Mouse (Mus musculus): ENCODE data around the gene Faap20.

Gene Faap20

DNA sequence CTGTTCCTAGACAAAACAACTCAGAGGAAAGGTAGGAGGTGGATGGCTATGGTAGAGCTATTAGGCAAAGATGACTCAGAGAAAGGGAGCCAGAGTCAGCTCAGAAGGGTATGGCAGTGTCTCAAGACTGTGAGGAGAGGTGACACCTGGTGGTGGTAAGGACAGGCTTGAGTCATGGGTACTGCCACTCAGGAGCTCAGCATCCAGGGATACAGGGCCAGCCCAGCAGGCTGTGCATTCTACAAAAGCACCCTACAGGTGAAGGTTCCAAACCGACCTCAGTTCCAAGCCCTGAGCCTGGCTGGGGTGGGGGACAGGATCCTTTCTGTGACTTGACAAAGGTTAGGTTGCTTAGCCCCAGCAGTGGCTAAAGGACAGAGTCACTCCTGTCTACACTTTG is 39.0 kb downstream of the Faap20 start:
- no peak for DNase-seq

DNA sequence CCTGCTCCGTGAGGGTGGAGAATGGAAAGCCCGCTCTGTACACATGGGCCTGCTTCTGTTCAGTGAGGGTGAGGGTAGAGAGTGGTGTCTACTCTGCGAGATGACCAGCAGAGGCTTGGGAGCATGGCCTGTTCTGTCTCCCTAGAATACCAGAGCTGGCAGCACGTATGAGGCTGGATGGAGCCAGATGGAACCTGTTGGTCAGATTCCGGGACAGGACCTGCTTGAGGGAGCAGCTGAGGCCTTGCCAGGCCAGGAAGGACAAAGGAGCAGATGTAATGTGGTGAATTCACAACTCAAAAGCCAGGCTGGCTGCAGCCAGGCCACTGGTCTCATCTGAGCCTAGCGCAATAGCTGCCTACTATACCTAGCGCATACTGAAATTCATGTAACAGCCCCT is 40.4 kb downstream of the Faap20 start:
- no peak for DNase-seq

DNA sequence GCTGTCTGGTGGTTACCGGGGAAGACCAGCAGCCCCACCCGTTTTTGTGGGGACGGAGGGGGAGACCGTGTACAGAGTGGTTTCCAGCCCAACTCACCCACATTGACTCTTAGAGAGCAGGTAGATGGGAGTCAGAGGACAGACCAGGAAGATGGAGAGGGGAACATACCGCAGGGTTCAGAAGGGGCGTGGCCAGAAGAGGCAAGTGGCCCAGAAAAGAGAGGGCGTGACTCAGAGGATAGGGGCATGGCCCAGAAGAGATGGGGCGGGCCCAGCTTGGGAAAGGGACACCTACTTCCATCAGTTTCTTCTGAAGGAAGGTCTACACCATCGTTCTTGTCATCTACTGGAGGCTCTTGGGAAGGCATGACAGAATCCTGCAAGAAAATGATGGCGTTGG is 43.3 kb downstream of the Faap20 start:
- no peak for DNase-seq

DNA sequence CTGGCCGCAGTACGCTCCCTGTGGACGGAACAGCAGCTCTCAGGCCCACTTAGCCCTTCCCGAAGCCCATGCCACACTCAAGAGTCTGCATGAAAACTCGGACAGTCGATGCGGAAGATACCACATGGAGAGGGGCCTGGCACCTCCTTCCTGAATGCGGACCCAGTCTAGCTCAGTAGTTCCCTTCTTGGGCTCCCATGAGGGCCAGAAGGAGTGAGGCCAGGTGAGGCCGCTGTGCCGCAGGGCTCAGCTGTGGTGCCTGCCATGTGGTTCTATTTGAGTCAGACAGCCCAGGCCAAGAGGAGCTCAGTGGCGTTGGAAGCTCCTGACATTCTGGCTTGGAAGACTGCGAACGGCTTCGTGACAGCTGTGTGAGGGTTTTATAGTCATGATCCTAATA is 44.8 kb downstream of the Faap20 start:
- DNase-seq: no peak

DNA sequence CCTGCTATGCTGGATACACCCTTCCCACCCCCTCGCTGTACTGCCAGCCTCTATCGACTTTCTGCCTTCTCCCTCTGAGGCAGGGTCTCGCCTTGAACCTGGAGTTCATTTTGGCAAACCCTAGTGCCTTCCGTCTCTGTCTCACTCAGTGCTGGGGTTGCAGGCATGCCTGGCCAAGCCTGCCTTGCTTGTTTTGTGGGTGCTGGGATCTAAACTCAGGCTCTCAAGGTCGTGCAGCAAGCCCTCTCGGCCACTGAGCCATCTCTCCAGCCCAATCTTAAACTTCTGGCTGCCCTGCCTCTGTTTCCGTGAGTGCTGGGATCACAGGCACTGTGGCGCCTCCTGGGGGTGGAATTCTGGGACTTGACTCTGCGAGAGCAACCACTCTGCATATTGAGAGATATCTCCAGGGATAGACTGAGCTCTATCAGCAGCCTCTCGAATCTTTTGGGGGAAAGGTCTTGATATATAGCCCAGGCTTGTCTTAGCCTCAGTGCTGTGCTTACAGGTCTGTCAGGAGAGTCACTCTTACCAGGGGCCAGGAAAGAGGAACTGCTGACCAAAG is 45.5 kb downstream of the Faap20 start:
- DNase-seq: no peak

DNA sequence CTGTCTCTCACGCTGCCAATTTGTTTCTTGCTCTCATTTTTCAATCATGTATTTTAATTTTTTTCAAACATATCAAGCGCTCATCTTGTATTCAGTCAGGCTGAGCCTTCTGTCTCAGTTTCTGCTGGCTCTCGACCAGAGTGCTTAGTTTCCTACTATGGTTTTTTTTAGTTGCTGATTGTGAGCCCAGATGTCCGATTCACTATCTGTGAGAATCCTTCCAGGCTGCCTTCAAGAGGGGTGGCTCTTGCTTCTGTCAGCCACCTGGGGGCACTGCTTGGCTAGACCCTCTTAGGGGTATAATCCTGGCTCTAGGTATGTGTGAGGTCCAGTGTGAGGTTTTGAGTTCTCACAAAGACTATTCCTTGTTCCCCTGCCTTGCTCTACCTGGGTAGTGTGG is 46.4 kb downstream of the Faap20 start:
- DNase-seq: no peak

DNA sequence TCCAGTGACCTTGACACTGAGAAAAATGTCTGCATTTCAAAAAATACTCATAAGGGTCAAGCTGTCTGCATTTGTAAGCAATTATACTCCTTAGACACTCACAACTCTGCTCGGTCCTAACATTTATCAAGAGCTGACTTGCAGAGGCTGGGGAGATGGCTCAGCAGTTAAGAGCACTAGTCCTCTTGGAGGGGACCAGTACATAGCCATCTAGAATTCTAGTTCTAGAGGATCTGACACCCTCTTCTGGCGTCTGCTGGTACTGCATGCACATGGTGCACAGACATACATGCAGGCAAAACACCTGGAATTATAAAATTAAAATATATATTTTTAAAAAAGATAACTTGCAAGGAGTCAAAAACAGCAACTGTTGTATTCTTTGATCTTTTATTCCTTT is 47.5 kb downstream of the Faap20 start:
- peak; percentile 21 for DNase-seq

DNA sequence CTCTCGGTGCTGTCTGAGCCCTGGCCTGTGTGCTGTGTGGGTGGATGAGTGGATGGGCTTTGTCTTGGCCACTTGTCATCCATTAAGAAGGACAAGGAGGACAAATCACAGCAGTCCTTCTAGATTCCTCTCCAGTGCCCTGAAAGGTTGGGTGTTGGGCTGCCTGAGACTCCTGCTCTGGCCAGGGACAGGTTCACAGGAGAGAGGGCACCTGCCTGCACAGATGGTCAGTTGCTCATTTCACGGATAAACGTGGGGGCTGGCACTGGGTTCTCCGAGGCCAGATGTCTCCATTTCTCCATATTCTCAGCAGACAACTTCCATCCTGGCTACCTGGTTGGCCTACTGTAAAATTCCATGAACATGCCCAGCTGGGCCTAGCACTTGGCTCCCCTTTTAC is 49.2 kb downstream of the Faap20 start:
- DNase-seq: no peak

DNA sequence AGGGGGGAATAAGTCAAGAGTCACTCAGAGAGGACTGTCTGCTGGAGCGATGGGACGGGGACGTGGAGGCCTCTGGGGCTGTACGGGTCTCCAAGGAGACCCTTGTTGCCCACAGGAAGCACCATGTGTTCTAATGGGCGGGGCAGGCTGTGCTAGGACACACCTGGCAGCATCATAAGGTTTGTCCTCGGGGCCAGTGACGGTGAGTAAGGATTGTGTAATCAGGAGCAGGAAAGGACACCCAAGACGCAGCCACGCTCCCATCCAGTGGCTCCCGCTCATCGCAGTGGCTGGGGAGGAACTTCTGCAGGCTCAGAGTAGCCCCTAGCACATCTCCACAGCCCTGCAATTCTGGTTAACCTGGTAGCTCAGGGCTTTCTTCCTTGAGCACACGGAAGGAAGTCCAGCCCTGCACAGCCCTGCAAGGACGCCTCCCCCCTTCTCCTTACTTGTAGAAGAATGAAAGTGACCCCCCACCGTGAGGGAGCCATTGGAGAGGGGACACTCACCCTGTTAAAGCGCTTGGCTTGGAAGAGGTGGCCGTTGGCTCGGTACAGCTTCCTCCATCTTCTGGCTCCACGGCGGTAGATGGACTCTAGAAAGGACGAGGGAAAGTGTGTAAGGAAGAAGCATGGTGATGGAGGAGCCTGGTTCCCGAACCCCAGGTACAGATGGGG is 51.0 kb downstream of the Faap20 start:
- DNase-seq: no peak

DNA sequence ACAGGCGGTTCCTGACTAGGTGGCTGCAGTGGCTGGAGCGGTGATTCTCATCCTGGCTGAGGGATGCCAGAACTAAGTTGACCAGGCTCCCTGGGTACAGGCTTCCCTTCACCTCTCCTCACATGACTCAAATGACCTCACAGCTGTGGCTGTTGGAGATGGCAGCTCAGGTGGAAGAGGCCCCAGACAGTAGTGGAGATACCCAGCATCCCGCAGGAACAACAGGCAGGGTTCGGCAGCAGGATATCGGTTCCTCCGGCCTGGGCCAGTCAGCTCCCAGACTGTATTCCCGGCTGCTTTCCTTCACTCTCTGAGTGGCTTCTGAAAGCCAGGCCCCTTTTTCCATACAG is 51.5 kb downstream of the Faap20 start:
- DNase-seq: no peak

DNA sequence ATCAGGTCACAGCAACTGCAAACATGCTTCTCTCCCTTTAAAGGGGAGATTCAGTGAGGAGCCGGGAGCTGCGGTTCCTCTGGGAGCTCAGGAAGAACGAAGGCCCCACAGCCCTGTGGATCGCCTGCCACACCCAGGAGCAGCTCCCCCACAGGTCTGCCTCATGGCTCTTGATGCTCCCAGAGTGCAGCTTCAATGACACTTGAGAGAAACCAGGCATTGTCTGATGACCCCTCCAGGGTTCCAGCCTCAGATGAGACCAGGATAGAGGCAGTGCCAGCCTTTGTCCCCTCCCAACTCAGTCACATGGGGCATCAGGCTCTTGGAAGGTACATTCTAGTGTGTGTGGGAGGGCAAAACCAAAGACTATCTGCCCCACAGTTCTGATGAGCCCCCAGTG is 52.4 kb downstream of the Faap20 start:
- no peak for DNase-seq

DNA sequence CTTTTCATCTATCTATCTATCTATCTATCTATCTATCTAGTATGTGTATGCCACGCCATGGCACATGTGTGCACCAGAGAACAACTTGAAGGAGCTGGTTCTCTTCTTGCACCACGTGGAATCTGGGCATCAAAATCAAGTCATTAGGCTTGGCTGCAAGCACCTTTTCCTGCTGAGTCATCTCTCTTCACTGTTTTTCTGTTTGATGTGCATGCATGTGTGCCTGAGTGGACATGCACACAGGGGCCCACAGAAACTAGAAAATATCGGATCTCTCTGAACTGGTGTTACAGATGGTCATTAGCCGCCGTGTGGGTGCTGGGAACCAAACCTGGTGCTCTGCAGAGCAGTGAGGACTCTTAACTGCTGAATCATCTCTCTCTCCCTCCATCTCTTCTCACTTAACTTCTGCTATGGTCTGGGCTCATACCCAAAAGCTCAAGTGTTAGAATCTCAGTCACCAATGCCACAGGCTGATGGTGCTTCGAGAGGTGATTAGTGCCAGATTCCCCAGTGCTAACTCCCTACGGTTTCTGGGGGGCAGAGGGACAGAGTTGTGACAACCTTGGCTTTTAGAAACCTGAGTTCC is 55.0 kb downstream of the Faap20 start:
- no peak for DNase-seq

DNA sequence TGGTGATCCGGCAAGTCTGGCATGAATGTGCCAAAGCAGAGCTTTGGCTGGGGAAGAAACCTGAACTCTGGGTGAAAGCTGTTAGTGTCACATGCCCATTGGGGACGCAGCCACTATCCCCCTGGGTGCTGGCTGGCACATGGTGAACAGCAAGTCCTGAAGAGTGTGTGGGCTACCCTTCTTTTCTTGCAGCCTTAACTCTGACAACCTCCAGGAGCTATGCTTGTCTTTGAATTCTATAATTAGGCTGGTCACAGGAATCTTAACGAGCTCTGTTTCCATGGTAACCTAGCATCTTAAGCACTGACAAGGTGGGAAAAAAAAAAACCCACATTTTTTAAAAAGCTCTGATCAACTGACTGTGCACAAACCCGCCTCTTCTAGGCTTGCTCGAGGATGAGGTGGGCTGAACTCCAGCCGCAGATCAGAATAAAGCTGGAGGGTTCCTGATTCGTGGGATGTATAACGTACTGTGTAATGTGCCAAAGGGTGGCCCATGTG is 56.0 kb downstream of the Faap20 start:
- no peak for DNase-seq

Data from thymus, postnatal 36 days (tissue).